Mouse (Mus musculus) lung, adult 2 months (tissue): Measurements from ENCODE around the gene Clec1a.

Experiments
- CTCF ChIP-seq: fragments of 200-500 bp; IDR thresholded peaks from 2 replicates; pipeline ENCODE4 v1.5.1; 2011; ENCODE audit warnings: mild to moderate bottlenecking, low read length, control low read depth; ENCODE audit not compliant: insufficient read depth
- POLR2A ChIP-seq: fragments of 200-500 bp; IDR thresholded peaks from 2 replicates; pipeline ENCODE4 v1.6.1; 2011; ENCODE audit warnings: low read depth, mild to moderate bottlenecking, control low read depth, low read length, borderline replicate concordance; ENCODE audit errors: extremely low read depth

GRCm38 (mm10) chr6:129383466-129383865, 68.3 kb downstream of the Clec1a start:
- TF ChIP-seq CTCF, result no peak
- TF ChIP-seq POLR2A, result no peak
